Mouse (Mus musculus) heart, adult 2 months (tissue): ENCODE measurements around the gene Ppp2r2d. TPM values are rescaled to one million over a fixed set of nuclear protein-coding genes. Genes with fewer than 3 reads are reported as not detected.

Experiments used
- DNase-seq, 2 experiments: peaks; one replicate each; pipeline ENCODE4 v3.0.0; 2021
- H3K27ac ChIP-seq: fragments of 200-600 bp; 2 replicates; pipeline ENCODE4 v1.8.1; 2022
- H3K27me3 ChIP-seq: fragments of 200-500 bp; 2 replicates; pipeline ENCODE4 v1.6.1; 2012; ENCODE audit warnings: mild to moderate bottlenecking, low read length, inconsistent platforms, mixed read lengths; ENCODE audit not compliant: control insufficient read depth, insufficient read depth
- H3K36me3 ChIP-seq: fragments of 200-500 bp; 2 replicates; pipeline ENCODE4 v1.6.1; 2012; ENCODE audit warnings: low read length, inconsistent platforms; ENCODE audit not compliant: control insufficient read depth, insufficient read depth
- H3K4me1 ChIP-seq: fragments of 200-500 bp; 2 replicates; pipeline ENCODE4 v1.6.1; 2011; ENCODE audit warnings: low read length; ENCODE audit not compliant: control insufficient read depth, insufficient read depth
- H3K4me3 ChIP-seq: fragments of 200-600 bp; 2 replicates; pipeline ENCODE4 v1.8.1; 2022
- H3K79me2 ChIP-seq: fragments of 200-500 bp; replicated peaks from 2 replicates; pipeline ENCODE4 v1.6.1; 2012; ENCODE audit warnings: mild to moderate bottlenecking, inconsistent platforms, low read length, moderate library complexity, mixed read lengths; ENCODE audit not compliant: control insufficient read depth, insufficient read depth
- H3K9ac ChIP-seq: fragments of 200-500 bp; 2 replicates; pipeline ENCODE4 v1.6.1; 2012; ENCODE audit warnings: low read depth, mild to moderate bottlenecking, control low read depth, inconsistent platforms, low read length, mixed read lengths
- CTCF ChIP-seq: fragments of 200-600 bp; IDR thresholded peaks from 2 replicates; pipeline ENCODE4 v1.8.1; 2022; ENCODE audit warnings: antibody characterized with exemption, mild to moderate bottlenecking, moderate library complexity
- EP300 ChIP-seq: fragments of 200-500 bp; IDR thresholded peaks from 2 replicates; pipeline ENCODE4 v1.6.1; 2011; ENCODE audit warnings: low read depth, low read length, control low read depth; ENCODE audit not compliant: insufficient read depth
- POLR2A ChIP-seq: fragments of 200-500 bp; IDR thresholded peaks from 2 replicates; pipeline ENCODE4 v1.6.1; 2011; ENCODE audit warnings: mild to moderate bottlenecking, low read depth, low read length, control low read depth; ENCODE audit not compliant: insufficient read depth
- WGBS: fragments of 180-500 bp; shearing (Covaris S2); methylation state at CpG from one replicate; pipeline ENCODE4 v1.1.7; 2018; 5-methylcytosine and 5-hydroxymethylcytosine counted together
- intact Hi-C: fragments of 180-260 bp; cut with DNase I; formaldehyde crosslinking; loops from one replicate; pipeline ENCODE4 v1.15.1; 2025
- polyA plus RNA-seq: library from polyadenylated mRNA; depleted of rRNA; stranded (reverse); fragments of >200 nt; gene quantifications from 2 replicates; pipeline ENCODE4 v1.2.3, GENCODE M21; 2012; rRNA removed
- total RNA-seq, 2 experiments: library from RNA; stranded (reverse); gene quantifications; 2 replicates each; pipeline ENCODE4 v1.2.3; 2021

Ppp2r2d gene
- total and polyA plus RNA-seq, 3 experiments = 18.2 to 42.4 (median 37.7) TPM

DNA sequence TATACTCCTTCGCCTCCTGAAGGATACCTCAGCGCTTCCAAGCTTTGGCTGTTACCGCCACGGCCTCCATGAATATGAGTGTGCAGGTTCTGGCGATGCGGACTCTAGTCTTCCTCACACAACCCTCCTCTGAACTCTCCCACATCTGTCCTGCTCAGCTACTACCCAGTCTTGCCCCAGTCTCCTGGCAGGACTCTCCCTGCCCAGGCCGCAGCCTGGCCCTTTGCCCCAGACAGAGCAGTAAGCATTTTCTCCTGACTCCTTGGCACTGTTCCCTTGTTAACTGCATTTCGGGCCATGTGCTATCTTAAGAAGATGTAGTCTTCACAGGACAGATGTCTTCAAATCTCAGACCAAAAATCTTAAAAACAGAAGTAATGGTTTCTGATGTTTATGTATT is 75.7 kb downstream of the Ppp2r2d start:
- H3K79me2 ChIP-seq = no peaks in the 10 kb centered on the region
- no peak overlapping the region for H3K4me3 ChIP-seq
- WGBS = 56% methylated on average over 8 of the region's 8 CpGs
- H3K4me1 ChIP-seq = peaks cover 7% of the 10 kb centered on the region
- H3K36me3 ChIP-seq = no peaks in the 10 kb centered on the region
- peak in 1 of 2 experiments; percentile 14 for DNase-seq
- peak overlapping the region; percentile 32 for H3K27ac ChIP-seq
- no peaks in the 10 kb centered on the region; the same call in 1 of the 2 replicates for H3K27me3 ChIP-seq
- intact Hi-C loops = loop anchor here (1.0 to 2.0 kb wide), 2 partner anchors 15 to 78 kb away; no protein-coding TSS in a partner anchor
- H3K9ac ChIP-seq = no peak overlapping the region
- no peak for TF ChIP-seq EP300
- TF ChIP-seq CTCF = no peak
- no peak for TF ChIP-seq POLR2A

DNA sequence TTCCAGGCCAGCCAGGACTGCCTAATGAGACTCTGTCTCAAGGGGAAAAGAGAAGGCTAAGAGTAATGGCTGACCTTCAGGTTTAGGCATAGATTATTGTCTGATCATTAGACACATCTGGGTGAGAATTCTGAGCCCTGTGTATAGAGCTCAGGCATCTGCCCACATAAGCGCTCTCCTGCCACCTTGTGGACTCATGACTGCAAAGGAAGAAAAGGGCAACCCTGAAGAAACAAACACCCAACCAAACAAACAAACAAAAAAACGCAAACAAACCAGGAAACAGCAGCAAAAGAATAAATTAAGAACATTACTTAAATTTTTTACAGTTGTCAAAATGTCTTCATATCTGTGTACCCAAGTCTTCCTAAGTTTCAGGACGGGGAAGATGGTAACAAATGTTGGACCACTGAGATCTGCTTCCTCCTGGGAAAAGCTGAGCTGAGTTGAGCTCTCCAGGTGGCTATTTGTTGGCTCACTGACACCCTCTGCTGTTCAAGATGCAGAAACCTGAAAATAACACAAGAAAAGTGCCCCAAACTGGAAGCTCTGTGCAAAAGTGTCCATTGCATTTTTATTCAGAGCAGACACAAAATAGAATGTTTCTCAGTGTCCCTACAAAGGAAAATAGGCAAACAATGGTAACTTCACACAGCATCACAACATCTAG is 78.0 kb downstream of the Ppp2r2d start:
- intact Hi-C loops = loop anchor here (1.0 to 2.0 kb wide), 2 partner anchors 17 to 84 kb away; no protein-coding TSS in a partner anchor
- no peaks in the 10 kb centered on the region for H3K36me3 ChIP-seq
- TF ChIP-seq CTCF = peak; percentile 68
- TF ChIP-seq EP300 = no peak
- H3K27me3 ChIP-seq = no peaks in the 10 kb centered on the region; the same call in 1 of the 2 replicates
- no peak overlapping the region for H3K27ac ChIP-seq
- no peak overlapping the region for H3K4me3 ChIP-seq
- H3K4me1 ChIP-seq = peaks cover 7% of the 10 kb centered on the region
- H3K9ac ChIP-seq = no peak overlapping the region
- H3K79me2 ChIP-seq = no peaks in the 10 kb centered on the region
- WGBS = 5% methylated on average over 3 of the region's 3 CpGs
- DNase-seq = peak; percentile 24 to 51

DNA sequence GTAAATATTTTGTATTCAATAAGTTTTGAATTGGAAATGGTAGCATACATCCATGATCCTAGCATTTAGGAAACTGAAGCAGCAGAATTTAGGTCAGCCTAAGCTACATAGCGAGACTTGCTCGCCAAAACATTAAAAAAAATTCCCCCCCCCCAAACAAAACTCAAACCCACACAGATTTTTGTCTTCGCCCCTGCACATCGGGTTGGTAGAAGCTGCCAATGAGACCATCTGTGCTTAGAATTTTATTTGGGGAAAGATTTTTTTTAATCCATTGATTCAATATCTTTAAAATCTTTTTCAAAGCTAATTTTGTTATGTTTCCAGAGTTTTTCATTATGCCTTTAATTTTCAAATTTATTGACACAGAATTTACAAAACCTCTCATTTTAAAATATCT is 82.6 kb downstream of the Ppp2r2d start:
- Histone ChIP-seq H3K4me3 (no peak overlapping the region), H3K4me1 (no peaks in the 10 kb centered on the region), H3K79me2 (no peaks in the 10 kb centered on the region), H3K36me3 (no peaks in the 10 kb centered on the region), H3K9ac (no peak overlapping the region), H3K27me3 (no peaks in the 10 kb centered on the region; the same call in 1 of the 2 replicates), H3K27ac (no peak overlapping the region)
- TF ChIP-seq CTCF = no peak
- no peak for TF ChIP-seq POLR2A
- no peak for TF ChIP-seq EP300
- WGBS = 92% methylated on average over 4 of the region's 4 CpGs
- intact Hi-C loops = no loop called here
- no peak for DNase-seq

Other genes starting within 250 kb of the Ppp2r2d start
- 10 to 100 TPM; 18.4 to 22.4 TPM for gene Mapk1ip1, start 194 bp downstream of the Ppp2r2d start, total RNA-seq
- 65.6 and 72.4 TPM in 2 replicates for gene Mapk1ip1, start 194 bp downstream of the Ppp2r2d start, polyA plus RNA-seq
- gene Bnip3, start 63.4 kb downstream of the Ppp2r2d start, total RNA-seq = 100 to 1,000 TPM; 270 to 401 TPM
- 48.7 and 100 TPM in 2 replicates for gene Bnip3, start 63.4 kb downstream of the Ppp2r2d start, polyA plus RNA-seq
- under 1 TPM; 0.13 to 0.14 TPM for gene Jakmip3, start 94.7 kb downstream of the Ppp2r2d start, total RNA-seq
- 0.16 and 0.26 TPM in 2 replicates for gene Jakmip3, start 94.7 kb downstream of the Ppp2r2d start, polyA plus RNA-seq
- 1 to 10 TPM; 2.8 to 3.9 TPM for gene Dpysl4, start 239.9 kb downstream of the Ppp2r2d start, total RNA-seq
- gene Dpysl4, start 239.9 kb downstream of the Ppp2r2d start, polyA plus RNA-seq = 10.5 and 11.0 TPM in 2 replicates